Mouse (Mus musculus) limb, embryonic 12.5 days (tissue): ENCODE data around the gene Fgf11. TPM values are rescaled to one million over a fixed set of nuclear protein-coding genes. Genes with fewer than 3 reads are reported as not detected.
A peak's percentile ranks its signal among the peaks of the same experiment; 100 is the strongest.

Source experiments
- ATAC-seq: fragments of 200-750 bp; cut with Nextera tagmentation; 2 replicates; pipeline ENCODE4 v1.8.0; 2017; ENCODE audit warnings: low read depth, moderate TSS enrichment; ENCODE audit not compliant: insufficient number of reproducible peaks, insufficient read depth, low FRiP score, low TSS enrichment
- H3K27ac ChIP-seq: fragments of 300-500 bp; sonication (generic); 2 replicates; pipeline ENCODE4 v1.5.1; 2016; ENCODE audit warnings: mild to moderate bottlenecking, moderate library complexity
- H3K27me3 ChIP-seq: fragments of 300-500 bp; sonication (generic); 2 replicates; pipeline ENCODE4 v1.6.1; 2016; ENCODE audit warnings: mild to moderate bottlenecking, moderate library complexity
- H3K36me3 ChIP-seq: fragments of 300-500 bp; sonication (generic); 2 replicates; pipeline ENCODE4 v1.6.1; 2016; ENCODE audit warnings: mild to moderate bottlenecking, moderate library complexity
- H3K4me1 ChIP-seq: fragments of 300-500 bp; sonication (generic); replicated peaks from 2 replicates; pipeline ENCODE4 v1.6.1; 2016
- H3K4me2 ChIP-seq: fragments of 300-500 bp; sonication (generic); 2 replicates; pipeline ENCODE4 v1.6.1; 2016; ENCODE audit warnings: mild to moderate bottlenecking, moderate library complexity
- H3K4me3 ChIP-seq: fragments of 300-500 bp; sonication (generic); replicated peaks from 2 replicates; pipeline ENCODE4 v1.5.1; 2016; ENCODE audit warnings: mild to moderate bottlenecking
- H3K9ac ChIP-seq: fragments of 300-500 bp; sonication (generic); replicated peaks from 2 replicates; pipeline ENCODE4 v1.6.1; 2016; ENCODE audit warnings: mild to moderate bottlenecking, moderate library complexity
- H3K9me3 ChIP-seq: fragments of 300-500 bp; sonication (generic); 2 replicates; pipeline ENCODE4 v1.6.1; 2016; ENCODE audit warnings: mild to moderate bottlenecking, moderate library complexity
- WGBS: fragments of 180-500 bp; shearing (Covaris S2); methylation state at CpG from one replicate; pipeline ENCODE4 v1.1.7; 2016; 5-methylcytosine and 5-hydroxymethylcytosine counted together
- polyA plus RNA-seq: library from polyadenylated mRNA; unstranded; fragments of >200 nt; fragmentation: Nextera tagmentation; extraction: Ambion mirVana; gene quantifications from 2 replicates; pipeline ENCODE4 v1.2.1, GENCODE M21; 2016

The Fgf11 gene
- polyA plus RNA-seq, 1 experiment from 2014 or later, result 1.2 TPM

DNA sequence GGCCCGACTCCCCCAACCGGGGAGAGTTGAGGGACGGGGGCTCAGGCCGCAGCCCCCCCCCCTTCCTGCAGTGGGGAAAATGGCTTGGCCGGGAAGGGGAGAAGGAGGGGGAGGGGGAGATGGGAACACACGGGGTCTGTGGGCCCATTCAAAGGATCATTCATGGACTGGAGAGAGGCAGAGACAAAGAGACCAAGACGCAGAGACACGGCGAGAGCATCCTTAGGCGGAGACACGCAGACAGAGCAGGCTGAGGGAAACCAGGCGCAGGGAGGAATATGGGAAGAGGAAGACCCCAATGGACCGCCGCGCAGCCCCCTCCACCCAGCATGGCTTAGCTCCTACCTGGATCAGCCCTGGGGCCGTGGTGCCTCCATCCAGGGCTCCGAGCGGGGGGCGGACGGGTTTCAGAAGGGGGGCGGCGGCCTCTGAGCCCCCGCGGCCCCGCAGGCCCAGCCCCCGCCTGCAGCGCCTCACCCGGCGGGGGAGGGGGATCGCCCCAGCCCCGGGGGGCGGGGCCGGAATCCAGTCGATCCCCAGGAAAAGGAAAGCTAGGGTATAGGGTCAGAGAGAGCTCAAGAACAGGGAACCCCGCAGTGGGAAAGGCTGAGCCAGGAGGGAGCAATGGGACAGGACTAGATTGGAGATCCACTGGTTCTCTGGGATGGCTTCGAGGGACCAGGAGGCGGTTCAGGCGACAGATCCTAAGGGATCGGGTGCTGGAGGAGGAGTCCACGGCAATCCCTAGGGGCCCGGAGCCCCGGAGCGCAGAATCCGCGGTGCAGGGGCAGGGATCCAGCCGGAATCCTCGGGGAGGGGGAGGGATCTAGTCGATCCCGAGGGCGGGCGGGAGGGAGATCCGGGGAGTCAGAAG is 35.3 kb upstream of the Fgf11 start:
- peaks cover 19% of the 10 kb centered on the region for H3K36me3 ChIP-seq
- H3K9ac ChIP-seq, result peak overlapping the region; percentile 81
- H3K9me3 ChIP-seq, result no peaks in the 10 kb centered on the region
- WGBS, result under 1% methylated on average over 40 of the region's 52 CpGs
- peaks cover 41% of the 10 kb centered on the region for H3K27me3 ChIP-seq
- H3K4me3 ChIP-seq, result peak overlapping the region; percentile 72
- peaks cover 46% of the 10 kb centered on the region for H3K4me1 ChIP-seq
- H3K4me2 ChIP-seq, result peak overlapping the region; percentile 95
- peak overlapping the region; percentile 89 for H3K27ac ChIP-seq
- ATAC-seq, result no peak

- H3K9ac ChIP-seq, result peak overlapping the region; percentile 81; the same call in 1 of the 2 replicates
- 0% methylated on average over 4 of the region's 4 CpGs for WGBS
- no peak for ATAC-seq
- H3K27ac ChIP-seq, result peak overlapping the region; percentile 89; the same call in 1 of the 2 replicates
- H3K27me3 ChIP-seq, result peaks cover 41% of the 10 kb centered on the region
- no peaks in the 10 kb centered on the region for H3K9me3 ChIP-seq
- H3K4me2 ChIP-seq, result peak overlapping the region; percentile 95
- peaks cover 46% of the 10 kb centered on the region for H3K4me1 ChIP-seq
- H3K36me3 ChIP-seq, result peaks cover 28% of the 10 kb centered on the region
- peak overlapping the region; percentile 72 for H3K4me3 ChIP-seq
Observed at GRCm38 (mm10) chr11:69835966-69836335, 34.3 kb upstream of the Fgf11 start.

DNA sequence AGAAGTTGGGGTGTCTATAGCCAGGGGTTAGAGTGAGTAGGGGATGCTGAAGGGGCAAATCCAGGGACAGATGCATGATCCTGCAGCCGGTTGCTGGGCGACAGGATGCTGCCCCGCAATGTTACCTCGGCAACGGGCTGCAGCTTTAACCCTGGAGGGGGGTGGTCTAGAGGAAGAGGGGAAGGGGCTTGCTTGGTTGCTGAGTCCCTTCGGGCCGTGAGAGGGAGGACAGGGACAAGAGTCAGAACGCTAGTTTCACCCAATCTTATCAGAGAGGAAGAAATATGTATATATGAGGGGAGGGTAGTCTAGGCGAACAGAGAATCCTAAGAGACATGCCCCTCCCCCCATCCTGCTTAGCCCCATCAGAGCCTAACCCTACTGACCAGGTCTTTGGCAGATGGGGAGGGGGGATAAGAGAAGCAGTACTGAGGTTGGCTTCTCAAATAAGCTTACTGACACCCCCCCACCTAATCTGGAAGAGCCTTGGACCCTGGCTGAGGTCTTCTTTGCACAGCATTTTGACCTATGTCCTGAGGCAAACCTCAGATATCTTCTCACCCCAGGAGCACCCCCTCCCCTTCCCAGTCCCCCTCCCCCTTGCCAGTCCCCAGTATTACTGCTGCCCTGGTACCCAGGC is 33.8 kb upstream of the Fgf11 start:
- Histone ChIP-seq H3K36me3 (peaks cover 32% of the 10 kb centered on the region), H3K4me3 (peak overlapping the region; percentile 72), H3K27me3 (peaks cover 41% of the 10 kb centered on the region), H3K27ac (no peak overlapping the region), H3K4me1 (peaks cover 46% of the 10 kb centered on the region), H3K9me3 (no peaks in the 10 kb centered on the region), H3K4me2 (peak overlapping the region; percentile 95), H3K9ac (peak overlapping the region; percentile 1; the same call in 1 of the 2 replicates)
- 6% methylated on average over 9 of the region's 9 CpGs for WGBS
- ATAC-seq, result no peak

DNA sequence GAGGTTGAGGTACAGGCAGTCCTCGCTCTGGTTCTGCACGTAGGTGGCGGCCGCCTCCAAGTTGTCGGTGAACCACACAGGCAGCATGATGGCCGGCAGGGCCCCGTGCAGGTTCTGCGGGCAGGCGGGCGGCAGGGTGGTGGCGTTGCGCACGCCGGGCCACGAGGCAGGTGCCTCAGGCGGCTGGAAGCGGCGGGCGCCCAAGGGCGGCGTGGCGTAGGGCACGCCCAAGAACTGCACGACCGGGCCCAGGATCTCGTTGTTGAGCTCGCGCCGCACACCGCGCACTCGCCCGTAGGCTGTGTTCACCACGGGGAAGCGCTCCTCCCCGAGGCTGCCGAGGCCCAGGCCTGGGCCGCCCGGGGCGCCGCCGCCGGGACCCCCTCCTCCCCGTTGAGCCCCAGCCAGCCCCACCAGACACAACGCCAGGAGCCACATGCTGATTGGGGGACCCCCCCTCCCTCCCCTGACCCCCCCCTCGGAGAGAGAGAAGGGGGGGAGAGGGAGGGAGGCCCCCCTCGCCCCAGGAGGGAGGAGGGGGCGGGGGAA is 32.4 kb upstream of the Fgf11 start:
- Histone ChIP-seq H3K9me3 (no peaks in the 10 kb centered on the region), H3K27me3 (peaks cover 41% of the 10 kb centered on the region), H3K4me2 (peak overlapping the region; percentile 95), H3K4me1 (peaks cover 45% of the 10 kb centered on the region), H3K27ac (0 out of 2 replicates have a peak overlapping the region, but pooled peaks have one; percentile 4), H3K9ac (peak overlapping the region; percentile 77), H3K36me3 (peaks cover 39% of the 10 kb centered on the region), H3K4me3 (peak overlapping the region; percentile 72)
- 9% methylated on average over 42 of the region's 48 CpGs for WGBS
- no peak for ATAC-seq

DNA sequence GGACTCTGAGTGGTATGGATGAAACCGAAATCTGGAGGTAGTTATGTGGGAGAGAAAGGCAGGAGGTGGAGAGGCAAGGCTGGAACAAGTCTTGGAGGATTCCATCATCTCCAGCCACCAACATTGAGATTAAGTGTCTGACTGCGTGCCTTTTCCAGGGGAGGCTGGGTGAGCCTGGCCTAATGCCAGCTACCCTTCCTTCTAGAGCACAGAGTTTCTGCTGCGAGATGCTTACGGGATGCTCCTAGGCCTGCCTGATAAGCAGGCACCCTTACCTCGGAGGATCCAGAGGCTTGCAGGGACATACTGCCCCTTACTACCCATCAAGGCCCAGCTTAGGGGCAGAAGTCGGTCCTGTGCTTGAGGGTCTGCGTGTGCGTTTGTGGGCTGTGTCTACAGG is 31.9 kb upstream of the Fgf11 start:
- Histone ChIP-seq H3K9me3 (no peaks in the 10 kb centered on the region), H3K4me1 (peaks cover 44% of the 10 kb centered on the region), H3K4me3 (peak overlapping the region; percentile 72), H3K4me2 (peak overlapping the region; percentile 95), H3K27ac (no peak overlapping the region), H3K36me3 (peaks cover 40% of the 10 kb centered on the region), H3K27me3 (peaks cover 41% of the 10 kb centered on the region), H3K9ac (peak overlapping the region; percentile 77)
- WGBS, result 61% methylated on average over 8 of the region's 8 CpGs
- ATAC-seq, result no peak

- H3K9me3 ChIP-seq, result no peaks in the 10 kb centered on the region
- peaks cover 15% of the 10 kb centered on the region for H3K27me3 ChIP-seq
- no peak overlapping the region for H3K4me3 ChIP-seq
- H3K36me3 ChIP-seq, result peaks cover 83% of the 10 kb centered on the region
- H3K27ac ChIP-seq, result no peak overlapping the region
- no peak overlapping the region for H3K4me2 ChIP-seq
- WGBS, result 63% methylated on average over 5 of the region's 5 CpGs
- peaks cover 12% of the 10 kb centered on the region for H3K4me1 ChIP-seq
- H3K9ac ChIP-seq, result no peak overlapping the region
- no peak for ATAC-seq
Observed at GRCm38 (mm10) chr11:69828832-69829231, 27.2 kb upstream of the Fgf11 start.

DNA sequence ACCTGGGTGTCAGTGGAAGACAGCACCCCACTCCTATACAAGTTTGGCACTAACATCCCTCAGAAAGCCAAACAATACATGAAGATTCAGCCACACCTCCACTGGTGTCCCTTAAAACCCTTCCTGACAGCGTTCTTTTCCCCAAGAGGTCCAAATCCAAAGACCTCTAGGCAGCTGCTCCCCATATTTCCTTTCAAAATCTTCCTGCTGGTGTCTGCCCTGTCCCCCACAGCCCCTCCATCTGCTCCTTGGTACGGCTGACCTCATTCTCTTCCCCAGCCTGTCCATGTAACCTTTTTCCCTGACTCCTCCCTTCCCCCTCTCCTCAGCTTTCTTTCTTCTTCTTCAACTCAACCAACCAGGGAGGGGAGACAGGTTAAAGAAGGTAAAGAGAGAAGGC is 21.8 kb upstream of the Fgf11 start:
- H3K27ac ChIP-seq, result no peak overlapping the region
- no peaks in the 10 kb centered on the region for H3K9me3 ChIP-seq
- no peak overlapping the region for H3K4me3 ChIP-seq
- H3K36me3 ChIP-seq, result peaks cover 43% of the 10 kb centered on the region
- ATAC-seq, result no peak
- 78% methylated on average over 2 of the region's 2 CpGs for WGBS
- no peak overlapping the region for H3K4me2 ChIP-seq
- H3K4me1 ChIP-seq, result no peaks in the 10 kb centered on the region
- no peak overlapping the region for H3K9ac ChIP-seq
- no peaks in the 10 kb centered on the region for H3K27me3 ChIP-seq

DNA sequence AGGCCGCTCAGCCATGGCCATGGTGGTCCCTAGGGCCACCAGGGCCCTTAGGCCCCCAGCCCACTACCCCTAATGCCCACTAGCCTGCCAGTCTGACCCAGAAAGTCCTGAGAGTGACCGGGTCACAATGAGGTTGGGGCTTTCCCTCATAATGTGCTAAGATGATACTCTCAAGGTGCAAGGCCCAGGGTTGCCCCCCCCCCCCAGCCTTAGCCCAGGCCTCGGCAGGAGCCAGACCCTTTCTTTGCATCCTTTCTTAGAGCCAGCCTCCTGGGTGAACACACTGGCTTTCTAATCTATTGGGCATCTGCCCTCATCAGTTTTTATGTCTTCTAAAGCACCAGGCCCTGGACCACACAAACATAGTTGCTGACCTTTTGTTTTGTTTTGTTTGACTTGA is 20.4 kb upstream of the Fgf11 start, which contains the start of gene Spem1:
Gene Spem1 (minus strand): TSS at position 101 of the 400 bp plus-strand sequence.
- Histone ChIP-seq H3K4me2 (no peak within 1 kb of the TSS), H3K4me3 (no peak within 1 kb of the TSS)

GRCm38 (mm10) chr11:69818871-69819270 is 17.2 kb upstream of the Fgf11 start:
- no peaks in the 10 kb centered on the region for H3K4me1 ChIP-seq
- no peaks in the 10 kb centered on the region for H3K36me3 ChIP-seq
- no peak for ATAC-seq
- WGBS, result 93% methylated on average over 8 of the region's 8 CpGs
- no peak overlapping the region for H3K27ac ChIP-seq
- no peak overlapping the region for H3K4me3 ChIP-seq
- H3K27me3 ChIP-seq, result no peaks in the 10 kb centered on the region
- H3K4me2 ChIP-seq, result no peak overlapping the region
- H3K9me3 ChIP-seq, result peaks cover 13% of the 10 kb centered on the region
- no peak overlapping the region for H3K9ac ChIP-seq

More for the DNA sequence above, 20.4 kb upstream of the Fgf11 start, which contains the start of gene Spem1:
- Histone ChIP-seq H3K27me3 (no peaks in the 10 kb centered on the region), H3K9ac (no peak within 1 kb of the TSS), H3K4me1 (no peaks in the 10 kb centered on the region), H3K27ac (no peak within 1 kb of the TSS), H3K36me3 (peaks cover 29% of the 10 kb centered on the region), H3K9me3 (peaks cover 7% of the 10 kb centered on the region)
- WGBS, result 92% methylated on average over 3 of the region's 3 CpGs
- ATAC-seq, result no peak

DNA sequence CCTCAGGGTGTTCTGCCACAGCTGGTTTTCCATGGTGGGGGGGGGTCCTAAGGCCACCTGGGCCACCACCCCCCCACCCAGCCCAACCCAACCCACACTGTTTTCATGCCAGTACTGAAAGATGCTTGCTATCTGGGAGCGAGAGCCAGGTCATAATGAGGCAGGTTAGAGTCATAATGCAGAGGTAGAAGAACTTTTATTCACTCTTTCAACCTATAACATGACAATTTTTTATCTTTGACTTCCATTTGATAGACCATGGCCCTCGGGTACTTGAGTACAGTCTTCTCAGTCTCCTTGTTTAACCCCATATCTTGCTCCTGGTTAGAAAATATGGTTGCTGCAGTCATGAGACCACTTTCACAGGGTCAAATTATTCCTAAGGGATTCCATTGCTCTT is 16.7 kb upstream of the Fgf11 start, which contains the start of gene Spem2:
Gene Spem2 (minus strand): TSS at position 101 of the 400 bp plus-strand sequence.
- Histone ChIP-seq H3K9ac (no peak within 1 kb of the TSS), H3K27ac (no peak within 1 kb of the TSS), H3K9me3 (peaks cover 13% of the 10 kb centered on the region), H3K4me1 (no peaks in the 10 kb centered on the region), H3K27me3 (no peaks in the 10 kb centered on the region), H3K4me2 (no peak within 1 kb of the TSS), H3K4me3 (no peak within 1 kb of the TSS), H3K36me3 (no peaks in the 10 kb centered on the region)
- 89% methylated on average over 2 of the region's 2 CpGs for WGBS
- no peak for ATAC-seq

DNA sequence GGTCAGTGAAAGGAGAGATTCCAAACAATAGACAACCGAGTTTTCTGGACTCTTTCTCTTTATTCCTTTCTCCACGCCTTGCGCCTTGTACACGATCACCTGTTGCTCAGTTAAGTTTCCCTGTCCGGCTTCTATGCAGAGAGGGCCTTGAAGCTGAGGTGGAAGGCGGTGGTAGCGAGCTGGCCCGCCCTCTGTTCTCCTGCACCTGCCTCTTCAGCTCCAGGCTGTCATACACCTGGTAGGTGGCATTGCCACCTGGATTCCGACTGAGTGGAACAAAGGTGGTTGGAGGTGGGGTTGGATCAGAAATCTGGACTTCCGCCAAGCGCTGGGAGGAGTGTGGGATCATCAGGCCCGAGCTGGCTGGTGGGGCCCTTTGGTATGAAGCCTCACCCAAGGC is 14.9 kb upstream of the Fgf11 start:
- H3K4me2 ChIP-seq, result no peak overlapping the region
- 91% methylated on average over 12 of the region's 12 CpGs for WGBS

More for the DNA sequence above, 14.9 kb upstream of the Fgf11 start:
- Histone ChIP-seq H3K27ac (no peak overlapping the region), H3K9ac (no peak overlapping the region), H3K27me3 (no peaks in the 10 kb centered on the region), H3K9me3 (peaks cover 13% of the 10 kb centered on the region), H3K4me1 (no peaks in the 10 kb centered on the region), H3K4me3 (no peak overlapping the region), H3K36me3 (no peaks in the 10 kb centered on the region)
- ATAC-seq, result no peak
